In the genomic region with DNA sequence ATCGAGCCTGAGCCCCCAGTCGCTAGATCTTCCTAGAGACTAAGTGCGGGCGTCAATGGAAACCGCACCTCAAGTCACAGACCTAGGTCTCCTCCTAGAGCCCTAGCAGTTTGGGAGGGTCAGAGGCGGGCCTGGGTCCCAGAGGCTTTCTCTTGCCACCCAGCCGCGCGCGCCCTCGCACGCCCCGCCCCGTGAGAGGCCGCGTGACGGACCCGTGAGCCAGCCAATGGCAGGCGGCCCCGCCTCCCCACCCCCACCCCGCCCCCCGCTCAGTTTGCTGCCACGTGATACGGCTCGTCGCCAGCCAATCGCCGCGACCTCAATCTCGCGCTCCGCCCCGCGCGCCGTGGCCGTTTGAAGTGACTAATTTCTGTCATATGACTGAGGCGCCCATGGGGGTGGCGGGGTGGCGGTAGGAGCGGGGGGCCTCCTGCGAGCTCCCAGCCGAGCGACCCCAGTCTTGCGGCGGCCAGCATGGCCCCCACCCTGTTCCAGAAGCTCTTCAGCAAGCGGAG, we compare ENCODE assay signal across 8 mouse cellular contexts. TPM values are rescaled to one million over a fixed set of nuclear protein-coding genes. Genes with fewer than 3 reads are reported as not detected.
DNase-seq lines count a peak whose midpoint lies in the region; ATAC-seq lines count a peak whose summit lies in the region.

A gene (plus strand): TSS at position 377 of the 515 bp plus-strand sequence.

- peak; percentile 89 for DNase-seq in adipocyte (ENCODE audit: low spot score)
- DNase-seq in embryo, embryonic 10 days (ENCODE audit: low spot score), result peak; percentile 96
- DNase-seq in gastrocnemius, postnatal 10 days, result peak; percentile 98
- DNase-seq in left cerebral cortex, postnatal 10 days (ENCODE audit: extremely low spot score in 1 of 2, low spot score in 2 of 2), result peak; percentile 95 to 97
- peak; percentile 93 for DNase-seq in right cerebral cortex, postnatal 25 days
- DNase-seq in urinary bladder, postnatal 4 days (ENCODE audit: low spot score in 2 of 2), result peak; percentile 91 to 95

- intact Hi-C loops in left cerebral cortex, postnatal 10 days (cut with DNase I), result no loop called here

- peak; percentile 85 for ATAC-seq in inflammation-experienced regulatory T-cells, adult 6 months
- peak; percentile 88 for ATAC-seq in megakaryocyte-erythroid progenitor cell, adult 5-6 weeks (replicated peaks; ENCODE audit: low FRiP score, low TSS enrichment, poor library complexity, severe bottlenecking)

RNA-seq across cellular contexts. Expression of the gene that starts here (rescaled TPM):
- 10 to 100 TPM; 18.2 to 19.0 TPM for total RNA-seq in gastrocnemius, postnatal 10 days (2021)
- 10 to 100 TPM in 2 of 3 experiments, 1 to 10 TPM in 1; 7.0 to 13.9 (median 13.4) TPM for polyA plus RNA-seq in inflammation-experienced regulatory T-cells, adult 6 months (2017; shearing (Covaris generic))
- total RNA-seq in left cerebral cortex, postnatal 10 days (2021), result 10 to 100 TPM; 23.0 to 23.6 TPM
- total RNA-seq in megakaryocyte-erythroid progenitor cell, adult 5-6 weeks (2014; fragmentation: Nextera tagmentation), result 13.6 and 20.0 TPM in 2 replicates
- 18.2 and 25.4 TPM in 2 replicates for total RNA-seq in megakaryocyte-erythroid progenitor cell, adult 5-6 weeks (2017)

Comparison
In these comparisons a context has a peak if more than half of its experiments do, and no peak if none do; other contexts are left out.
1. Peak in every context shown above with its lines: DNase-seq and ATAC-seq.